Mouse (Mus musculus) thymus, postnatal 4 days (tissue): ENCODE data around the gene Vopp1.

ENCODE experiments used
- DNase-seq: peaks from one replicate; pipeline ENCODE4 v3.0.0; 2021

The Vopp1 gene

GRCm38 (mm10) chr6:57782658-57783057 is 42.3 kb downstream of the Vopp1 start:
- no peak for DNase-seq

GRCm38 (mm10) chr6:57780359-57780758 is 44.6 kb downstream of the Vopp1 start:
- DNase-seq: no peak

- DNase-seq: no peak
These were observed 51.2 kb downstream of the Vopp1 start for GRCm38 (mm10) chr6:57773792-57774191.

- no peak for DNase-seq
These were observed 54.3 kb downstream of the Vopp1 start for GRCm38 (mm10) chr6:57770467-57771190.

- DNase-seq: no peak
These were observed 55.9 kb downstream of the Vopp1 start for GRCm38 (mm10) chr6:57768948-57769525.

GRCm38 (mm10) chr6:57767112-57767868 is 57.7 kb downstream of the Vopp1 start:
- DNase-seq: no peak

GRCm38 (mm10) chr6:57766287-57766686 is 58.7 kb downstream of the Vopp1 start:
- DNase-seq: no peak

GRCm38 (mm10) chr6:57765095-57765878 is 59.7 kb downstream of the Vopp1 start:
- DNase-seq: no peak

GRCm38 (mm10) chr6:57763054-57763453 is 61.9 kb downstream of the Vopp1 start:
- DNase-seq: no peak

GRCm38 (mm10) chr6:57753962-57754759 is 70.8 kb downstream of the Vopp1 start:
- no peak for DNase-seq

- no peak for DNase-seq
These were observed 79.2 kb downstream of the Vopp1 start for GRCm38 (mm10) chr6:57745748-57746129.

- no peak for DNase-seq
These were observed 79.8 kb downstream of the Vopp1 start for GRCm38 (mm10) chr6:57744974-57745747.

GRCm38 (mm10) chr6:57744123-57744522 is 80.8 kb downstream of the Vopp1 start:
- no peak for DNase-seq

GRCm38 (mm10) chr6:57743333-57743732 is 81.6 kb downstream of the Vopp1 start:
- no peak for DNase-seq

GRCm38 (mm10) chr6:57742749-57743148 is 82.2 kb downstream of the Vopp1 start:
- DNase-seq: no peak

- no peak for DNase-seq
These were observed 103.6 kb downstream of the Vopp1 start for GRCm38 (mm10) chr6:57721347-57721746.

- no peak for DNase-seq
These were observed 113.2 kb downstream of the Vopp1 start for GRCm38 (mm10) chr6:57711726-57712125.

GRCm38 (mm10) chr6:57706721-57707120 is 118.2 kb downstream of the Vopp1 start:
- no peak for DNase-seq

- DNase-seq: no peak
These were observed 121.3 kb downstream of the Vopp1 start for GRCm38 (mm10) chr6:57703703-57704102.

GRCm38 (mm10) chr6:57702743-57703499 is 122.0 kb downstream of the Vopp1 start:
- DNase-seq: peak; percentile 95

GRCm38 (mm10) chr6:57702376-57702742 is 122.6 kb downstream of the Vopp1 start, which contains the start of gene Lancl2:
TSS of gene Lancl2 (plus strand) at chr6:57702540.
- DNase-seq: no peak
